Comparison of ENCODE assay signal across 10 mouse cellular contexts in genomic region chr4:106976576-106976975, GRCm38 (mm10).
DNase-seq lines count a peak whose midpoint lies in the region; ATAC-seq and TF ChIP-seq lines count a peak whose summit lies in the region.
"Had no signal": no experiment of that assay in that cellular context is flagged by ENCODE, and none has a peak within 500 bp of the region (broad histone marks: within the 10 kb centered on the region; RNA-seq: fewer than 3 reads in every experiment).

No protein-coding gene starts in this region.

- no peak for DNase-seq in heart, embryonic 10.5 days (ENCODE audit: low spot score)
- no peak for DNase-seq in heart, adult 2 months
- peak; percentile 61 for DNase-seq in A20 (ENCODE audit: low read depth, low spot score)
- DNase-seq in midbrain, embryonic 14.5 days, result no peak
- DNase-seq in thymus, postnatal 4 days, result no peak
- DNase-seq in gastrocnemius, postnatal 4 days (ENCODE audit: low spot score in 2 of 2), result no peak
- DNase-seq in gastrocnemius, adult 2 months, result no peak

- intact Hi-C loops in heart, adult 2 months (cut with DNase I), result no loop called here
- intact Hi-C loops in gastrocnemius, adult 2 months (cut with DNase I), result no loop called here

- 0 out of 2 replicates have a peak overlapping the region, but pooled peaks have one; percentile 3 for H3K27ac ChIP-seq in heart, embryonic 10.5 days
- H3K27ac ChIP-seq in heart, adult 2 months, result no peak overlapping the region
- peak overlapping the region; percentile 64 for H3K27ac ChIP-seq in hindbrain, embryonic 12.5 days
- H3K27ac ChIP-seq in midbrain, embryonic 14.5 days (replicated peaks; ENCODE audit: low read depth, low read length), result peak overlapping the region; percentile 32
- H3K27ac ChIP-seq in gastrocnemius, adult 2 months, result no peak overlapping the region
- H3K27ac ChIP-seq: heart, embryonic 15.5 days; lung, embryonic 15.5 days had no signal

- H3K4me3 ChIP-seq in heart, embryonic 10.5 days, result no peak overlapping the region
- H3K4me3 ChIP-seq in heart, adult 2 months, result no peak overlapping the region
- no peak overlapping the region for H3K4me3 ChIP-seq in hindbrain, embryonic 12.5 days
- H3K4me3 ChIP-seq in midbrain, embryonic 14.5 days (replicated peaks; ENCODE audit: low read depth, low read length), result no peak overlapping the region
- no peak overlapping the region for H3K4me3 ChIP-seq in gastrocnemius, adult 2 months
- H3K4me3 ChIP-seq: heart, embryonic 15.5 days; lung, embryonic 15.5 days had no signal

- 0 out of 2 replicates have a peak, but pooled peaks cover 2% of the 10 kb centered on the region for H3K79me2 ChIP-seq in heart, adult 2 months (replicated peaks; ENCODE audit: control insufficient read depth, insufficient read depth, low read length)

- no peak for ATAC-seq in hindbrain, embryonic 12.5 days (ENCODE audit: low FRiP score)
- ATAC-seq in midbrain, embryonic 14.5 days (ENCODE audit: low FRiP score, low TSS enrichment), result no peak

- TF ChIP-seq POLR2A in heart, adult 2 months (IDR thresholded peaks at IDR 0.05; ENCODE audit: insufficient read depth, low read depth, low read length), result no peak

- WGBS in heart, embryonic 10.5 days, result 71% methylated on average over 2 of the region's 2 CpGs
- WGBS in heart, adult 2 months, result 85% methylated on average over 2 of the region's 2 CpGs
- WGBS in hindbrain, embryonic 12.5 days, result 54% methylated on average over 2 of the region's 2 CpGs
- 38% methylated on average over 2 of the region's 2 CpGs for WGBS in midbrain, embryonic 14.5 days

- no peak for TF ChIP-seq CTCF in heart, adult 2 months (IDR thresholded peaks at IDR 0.05)
- TF ChIP-seq CTCF in gastrocnemius, adult 2 months (IDR thresholded peaks at IDR 0.05), result no peak

- no peaks in the 10 kb centered on the region for H3K27me3 ChIP-seq in heart, embryonic 10.5 days (ENCODE audit: insufficient read depth, poor library complexity, severe bottlenecking)
- H3K27me3 ChIP-seq in heart, adult 2 months (ENCODE audit: control insufficient read depth, insufficient read depth, low read length), result no peaks in the 10 kb centered on the region
- no peaks in the 10 kb centered on the region for H3K27me3 ChIP-seq in hindbrain, embryonic 12.5 days
- H3K27me3 ChIP-seq in midbrain, embryonic 14.5 days (ENCODE audit: control insufficient read depth, insufficient read depth, low read length), result no peaks in the 10 kb centered on the region
- H3K27me3 ChIP-seq: heart, embryonic 15.5 days; lung, embryonic 15.5 days had no signal

- peak overlapping the region; percentile 18; the same call in 1 of the 2 replicates for H3K4me2 ChIP-seq in hindbrain, embryonic 12.5 days (replicated peaks)
- no peak overlapping the region for H3K4me2 ChIP-seq in midbrain, embryonic 14.5 days (ENCODE audit: low read length)
- H3K4me2 ChIP-seq: heart, embryonic 15.5 days; lung, embryonic 15.5 days had no signal

- TF ChIP-seq EP300 in heart, adult 2 months (IDR thresholded peaks at IDR 0.05; ENCODE audit: insufficient read depth, low read depth, low read length), result no peak

- H3K36me3 ChIP-seq in heart, embryonic 10.5 days, result peaks cover 3% of the 10 kb centered on the region; the same call in 1 of the 2 replicates
- H3K36me3 ChIP-seq in heart, adult 2 months (ENCODE audit: control insufficient read depth, insufficient read depth, low read length), result no peaks in the 10 kb centered on the region
- H3K36me3 ChIP-seq in hindbrain, embryonic 12.5 days, result no peaks in the 10 kb centered on the region
- 0 out of 2 replicates have a peak, but pooled peaks cover under 1% of the 10 kb centered on the region for H3K36me3 ChIP-seq in midbrain, embryonic 14.5 days (ENCODE audit: control insufficient read depth, insufficient read depth, low read length)
- H3K36me3 ChIP-seq: heart, embryonic 15.5 days; lung, embryonic 15.5 days had no signal

- H3K9ac ChIP-seq in heart, adult 2 months (ENCODE audit: low read depth, low read length), result no peak overlapping the region
- 0 out of 2 replicates have a peak overlapping the region, but pooled peaks have one; percentile 19 for H3K9ac ChIP-seq in hindbrain, embryonic 12.5 days
- H3K9ac ChIP-seq in midbrain, embryonic 14.5 days (replicated peaks; ENCODE audit: low read length), result no peak overlapping the region; the same call in 1 of the 2 replicates
- H3K9ac ChIP-seq: heart, embryonic 15.5 days; lung, embryonic 15.5 days had no signal

- H3K9me3 ChIP-seq in heart, embryonic 10.5 days, result no peaks in the 10 kb centered on the region
- no peaks in the 10 kb centered on the region for H3K9me3 ChIP-seq in hindbrain, embryonic 12.5 days (replicated peaks)
- no peaks in the 10 kb centered on the region for H3K9me3 ChIP-seq in midbrain, embryonic 14.5 days (ENCODE audit: control insufficient read depth, low read length)
- H3K9me3 ChIP-seq: heart, embryonic 15.5 days; lung, embryonic 15.5 days had no signal

- H3K4me1 ChIP-seq in heart, embryonic 10.5 days, result peaks cover 93% of the 10 kb centered on the region
- peaks cover 14% of the 10 kb centered on the region for H3K4me1 ChIP-seq in heart, adult 2 months (ENCODE audit: control insufficient read depth, insufficient read depth, low read length)
- H3K4me1 ChIP-seq in hindbrain, embryonic 12.5 days, result peaks cover 98% of the 10 kb centered on the region
- peaks cover 85% of the 10 kb centered on the region for H3K4me1 ChIP-seq in midbrain, embryonic 14.5 days (ENCODE audit: control insufficient read depth, insufficient read depth, low read length)

Comparison
In these comparisons a context has a peak if more than half of its experiments do, and no peak if none do; other contexts are left out.
1. H3K27ac ChIP-seq: peak in heart, embryonic 10.5 days (single experiment), hindbrain, embryonic 12.5 days (single experiment) and midbrain, embryonic 14.5 days (single experiment); none in heart, adult 2 months (single experiment) and gastrocnemius, adult 2 months (single experiment).